Mouse (Mus musculus) kidney, adult 2 months (tissue): ENCODE data around the gene Gng12.

Experiments used
- CTCF ChIP-seq: fragments of 200-500 bp; conservative IDR thresholded peaks from 2 replicates; pipeline ENCODE4 v1.5.1; 2011; ENCODE audit warnings: low read depth, mild to moderate bottlenecking, control low read depth, low read length, moderate library complexity, mixed read lengths; ENCODE audit not compliant: insufficient read depth, insufficient read length
- POLR2A ChIP-seq: fragments of 200-500 bp; IDR thresholded peaks from one replicate; pipeline ENCODE4 v1.6.1; 2011; ENCODE audit warnings: low read depth, low read length, control low read depth

DNA sequence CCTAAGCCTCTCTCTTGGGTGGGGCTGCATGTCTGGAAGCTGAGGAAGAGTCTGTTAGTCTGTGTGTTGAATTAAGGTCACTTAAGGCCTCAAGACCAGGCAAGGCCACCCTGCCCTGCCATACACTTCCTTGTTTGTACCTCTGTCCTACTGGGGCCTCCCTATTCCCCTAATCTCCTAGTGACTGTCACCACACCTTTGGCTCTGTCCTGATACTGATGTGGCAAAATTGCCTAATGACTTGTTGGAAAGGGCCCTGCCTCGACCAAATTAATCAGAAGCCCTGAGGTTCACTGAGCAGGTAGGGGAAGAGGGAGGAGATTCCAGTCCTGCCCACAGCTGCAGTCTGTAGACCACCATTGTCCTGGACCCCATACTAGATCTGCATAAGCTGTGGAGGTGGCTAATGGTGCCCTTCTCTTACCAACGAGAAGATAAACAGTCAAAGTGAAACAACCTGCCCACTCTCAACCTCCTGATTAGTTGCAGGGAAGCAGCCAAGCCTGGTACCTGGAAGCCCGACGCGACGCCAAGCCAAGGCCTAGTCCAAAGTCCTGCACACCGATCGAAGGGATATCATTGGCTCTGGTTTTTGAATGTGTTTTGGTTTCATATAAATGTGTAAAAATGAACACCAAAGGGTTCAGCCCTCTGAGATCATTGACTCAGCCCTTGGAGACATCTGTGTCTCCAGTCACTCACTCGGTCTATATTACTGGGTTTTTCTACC, 117.9 kb downstream of the Gng12 start:
- TF ChIP-seq POLR2A (no peak), CTCF (no peak)
